Mouse (Mus musculus): Measurements from ENCODE around the gene Eefsec.

Eefsec gene

GRCm38 (mm10) chr6:88262160-88262559 lies 184.2 kb downstream of the Eefsec start:
- DNase-seq (ENCODE audit: low spot score in 2 of 2) = peak in 1 of 2 experiments; percentile 22

- DNase-seq (ENCODE audit: low spot score in 2 of 2) = no peak
Observed at GRCm38 (mm10) chr6:88260645-88261044, 185.7 kb downstream of the Eefsec start.

GRCm38 (mm10) chr6:88259621-88260020 lies 186.7 kb downstream of the Eefsec start:
- no peak for DNase-seq (ENCODE audit: low spot score in 2 of 2)

GRCm38 (mm10) chr6:88255435-88255834 lies 190.9 kb downstream of the Eefsec start:
- DNase-seq (ENCODE audit: low spot score in 2 of 2) = no peak

- DNase-seq (ENCODE audit: low spot score in 2 of 2) = no peak
Observed at GRCm38 (mm10) chr6:88254082-88254481, 192.3 kb downstream of the Eefsec start.

- no peak for DNase-seq (ENCODE audit: low spot score in 2 of 2)
Observed at GRCm38 (mm10) chr6:88251798-88252478, 194.4 kb downstream of the Eefsec start.

- no peak for DNase-seq (ENCODE audit: low spot score in 2 of 2)
Observed at GRCm38 (mm10) chr6:88251396-88251795, 194.9 kb downstream of the Eefsec start.

GRCm38 (mm10) chr6:88249231-88249630 lies 197.1 kb downstream of the Eefsec start:
- DNase-seq (ENCODE audit: low spot score in 2 of 2) = no peak

GRCm38 (mm10) chr6:88242604-88243003 lies 203.7 kb downstream of the Eefsec start:
- DNase-seq (ENCODE audit: low spot score in 2 of 2) = peak in 1 of 2 experiments; percentile 40

- DNase-seq (ENCODE audit: low spot score in 2 of 2) = no peak
Observed at GRCm38 (mm10) chr6:88236513-88236912, 209.8 kb downstream of the Eefsec start.

GRCm38 (mm10) chr6:88235983-88236382 lies 210.4 kb downstream of the Eefsec start:
- DNase-seq (ENCODE audit: low spot score in 2 of 2) = no peak

GRCm38 (mm10) chr6:88235461-88235860 lies 210.9 kb downstream of the Eefsec start:
- DNase-seq (ENCODE audit: low spot score in 2 of 2) = no peak

GRCm38 (mm10) chr6:88233996-88234395 lies 212.3 kb downstream of the Eefsec start:
- DNase-seq (ENCODE audit: low spot score in 2 of 2) = no peak

- DNase-seq (ENCODE audit: low spot score in 2 of 2) = no peak
Observed at GRCm38 (mm10) chr6:88232221-88232620, 214.1 kb downstream of the Eefsec start.

GRCm38 (mm10) chr6:88231821-88232220 lies 214.5 kb downstream of the Eefsec start:
- DNase-seq (ENCODE audit: low spot score in 2 of 2) = no peak

GRCm38 (mm10) chr6:88229221-88229620 lies 217.1 kb downstream of the Eefsec start:
- no peak for DNase-seq (ENCODE audit: low spot score in 2 of 2)

- no peak for DNase-seq (ENCODE audit: low spot score in 2 of 2)
Observed at GRCm38 (mm10) chr6:88227537-88227936, 218.8 kb downstream of the Eefsec start.

- DNase-seq (ENCODE audit: low spot score in 2 of 2) = no peak
Observed at GRCm38 (mm10) chr6:88226570-88226994, 219.8 kb downstream of the Eefsec start.

- DNase-seq (ENCODE audit: low spot score in 2 of 2) = no peak
Observed at GRCm38 (mm10) chr6:88221968-88222367, 224.4 kb downstream of the Eefsec start, which contains the start of gene Dnajb8. Dnajb8 (plus strand) TSS chr6:88222268.

- DNase-seq (ENCODE audit: low spot score in 2 of 2) = no peak
Observed at GRCm38 (mm10) chr6:88219094-88219493, 227.2 kb downstream of the Eefsec start.

GRCm38 (mm10) chr6:88216199-88216598 lies 230.1 kb downstream of the Eefsec start:
- no peak for DNase-seq (ENCODE audit: low spot score in 2 of 2)

GRCm38 (mm10) chr6:88215797-88216196 lies 230.5 kb downstream of the Eefsec start:
- no peak for DNase-seq (ENCODE audit: low spot score in 2 of 2)

GRCm38 (mm10) chr6:88210182-88210581 lies 236.2 kb downstream of the Eefsec start:
- no peak for DNase-seq (ENCODE audit: low spot score in 2 of 2)

- no peak for DNase-seq (ENCODE audit: low spot score in 2 of 2)
Observed at GRCm38 (mm10) chr6:88209453-88209852, 236.9 kb downstream of the Eefsec start.

All from frontal cortex, postnatal 10 days (tissue).